In genomic region chr7:69949647-69950121, GRCm38 (mm10) we compare ENCODE assay signal across 9 mouse cellular contexts.
DNase-seq lines count a peak whose midpoint lies in the region; ATAC-seq lines count a peak whose summit lies in the region.
"Had no signal": no experiment of that assay in that cellular context is flagged by ENCODE, and none has a peak within 500 bp of the region (broad histone marks: within the 10 kb centered on the region; RNA-seq: fewer than 3 reads in every experiment).

No protein-coding gene starts in this region.

- peaks cover 3% of the 10 kb centered on the region for H3K27me3 ChIP-seq in hindbrain, embryonic 16.5 days (replicated peaks; ENCODE audit: control insufficient read depth, insufficient read depth, low read length)
- H3K27me3 ChIP-seq in neural tube, embryonic 11.5 days (ENCODE audit: control insufficient read depth, insufficient read depth, low read length) = peaks cover 55% of the 10 kb centered on the region
- H3K27me3 ChIP-seq: heart, embryonic 12.5 days had no signal

- peak overlapping the region; percentile 31; the same call in 1 of the 2 replicates for H3K4me2 ChIP-seq in hindbrain, embryonic 16.5 days (ENCODE audit: low read length)
- H3K4me2 ChIP-seq in neural tube, embryonic 11.5 days (ENCODE audit: low read depth) = no peak overlapping the region
- H3K4me2 ChIP-seq: heart, embryonic 12.5 days had no signal

- H3K4me3 ChIP-seq in hindbrain, embryonic 16.5 days (ENCODE audit: low read length) = no peak overlapping the region
- no peak overlapping the region for H3K4me3 ChIP-seq in neural tube, embryonic 11.5 days (ENCODE audit: low read depth, low read length)
- H3K4me3 ChIP-seq: heart, embryonic 12.5 days had no signal

- peak; percentile 72; the same call in 1 of the 2 replicates for ATAC-seq in hindbrain, embryonic 16.5 days
- peak; percentile 25; the same call in 1 of the 2 replicates for ATAC-seq in neural tube, embryonic 11.5 days (ENCODE audit: insufficient read depth, low FRiP score, low TSS enrichment)

- H3K9me3 ChIP-seq in hindbrain, embryonic 16.5 days (ENCODE audit: control insufficient read depth, low read length) = no peaks in the 10 kb centered on the region
- no peaks in the 10 kb centered on the region for H3K9me3 ChIP-seq in neural tube, embryonic 11.5 days (ENCODE audit: control insufficient read depth, low read length)
- H3K9me3 ChIP-seq: heart, embryonic 12.5 days had no signal

- no peak overlapping the region for H3K27ac ChIP-seq in hindbrain, embryonic 16.5 days (ENCODE audit: low read depth, low read length)
- no peak overlapping the region for H3K27ac ChIP-seq in neural tube, embryonic 11.5 days (ENCODE audit: low read depth, low read length)

- DNase-seq in gastrocnemius, adult 18-20 months (ENCODE audit: low spot score) = peak; percentile 1
- no peak for DNase-seq in gastrocnemius, postnatal 36 days
- DNase-seq in embryo, embryonic 11 days = peak; percentile 17
- DNase-seq in neural tube, embryonic 11.5 days (ENCODE audit: low spot score) = peak; percentile 15
- DNase-seq in heart, adult 11 months = no peak
- DNase-seq in left cerebral cortex, postnatal 36 days (ENCODE audit: low spot score in 2 of 2) = no peak
- no peak for DNase-seq in spleen, adult 18-20 months

- no peaks in the 10 kb centered on the region for H3K36me3 ChIP-seq in hindbrain, embryonic 16.5 days (ENCODE audit: control insufficient read depth, insufficient read depth, low read length)
- H3K36me3 ChIP-seq in neural tube, embryonic 11.5 days (ENCODE audit: control insufficient read depth, insufficient read depth, low read length) = no peaks in the 10 kb centered on the region
- H3K36me3 ChIP-seq: heart, embryonic 12.5 days had no signal

- peaks cover 7% of the 10 kb centered on the region for H3K4me1 ChIP-seq in hindbrain, embryonic 16.5 days (ENCODE audit: control insufficient read depth, insufficient read depth, low read depth, low read length)
- peaks cover 5% of the 10 kb centered on the region for H3K4me1 ChIP-seq in neural tube, embryonic 11.5 days (ENCODE audit: control insufficient read depth, insufficient read depth, low read length)
- H3K4me1 ChIP-seq: heart, embryonic 12.5 days had no signal

- WGBS in hindbrain, embryonic 16.5 days = 26% methylated on average over 10 of the region's 10 CpGs
- WGBS in neural tube, embryonic 11.5 days = 38% methylated on average over 10 of the region's 10 CpGs

- intact Hi-C loops in gastrocnemius, postnatal 36 days (cut with DNase I) = no loop called here
- intact Hi-C loops in left cerebral cortex, postnatal 36 days (cut with DNase I) = no loop called here

- no peak overlapping the region for H3K9ac ChIP-seq in hindbrain, embryonic 16.5 days (ENCODE audit: low read depth, low read length)
- no peak overlapping the region for H3K9ac ChIP-seq in neural tube, embryonic 11.5 days (ENCODE audit: low read length)
- H3K9ac ChIP-seq: heart, embryonic 12.5 days had no signal

Comparison
In these comparisons a context has a peak if more than half of its experiments do, and no peak if none do; other contexts are left out.
1. DNase-seq: peak in gastrocnemius, adult 18-20 months (single experiment), embryo, embryonic 11 days (single experiment) and neural tube, embryonic 11.5 days (single experiment); none in gastrocnemius, postnatal 36 days (0 of 2), heart, adult 11 months (single experiment), left cerebral cortex, postnatal 36 days (0 of 2) and spleen, adult 18-20 months (0 of 2).